Mouse (Mus musculus) midbrain, embryonic 14.5 days (tissue): ENCODE measurements at regions not wholly inside any gene's neighbourhood (a gene's known extent, or its start where the extent isn't known, plus 50 kb on each side); places are given as distances from the start of the nearest gene placed in this dataset.
A peak's percentile ranks its signal among the peaks of the same experiment; 100 is the strongest.

ENCODE experiments used
- ATAC-seq: fragments of 200-750 bp; cut with Nextera tagmentation; 2 replicates; pipeline ENCODE4 v1.8.0; 2017; ENCODE audit warnings: moderate number of reproducible peaks, moderate library complexity; ENCODE audit not compliant: low FRiP score, low TSS enrichment
- DNase-seq: peaks from one replicate; pipeline ENCODE4 v3.0.0-alpha.2; 2015
- H3K27ac ChIP-seq: fragments of 300-500 bp; sonication (generic); replicated peaks from 2 replicates; pipeline ENCODE4 v1.5.1; 2014; ENCODE audit warnings: mild to moderate bottlenecking, low read depth, low read length, moderate library complexity
- H3K27me3 ChIP-seq: fragments of 300-500 bp; sonication (generic); 2 replicates; pipeline ENCODE4 v1.6.1; 2014; ENCODE audit warnings: low read length, control low read depth, mixed read lengths; ENCODE audit not compliant: control insufficient read depth, insufficient read depth
- H3K36me3 ChIP-seq: fragments of 300-500 bp; sonication (generic); 2 replicates; pipeline ENCODE4 v1.6.1; 2014; ENCODE audit warnings: low read length, control low read depth; ENCODE audit not compliant: control insufficient read depth, insufficient read depth
- H3K4me1 ChIP-seq: fragments of 300-500 bp; sonication (generic); 2 replicates; pipeline ENCODE4 v1.6.1; 2014; ENCODE audit warnings: mild to moderate bottlenecking, antibody characterized with exemption, low read length, control low read depth; ENCODE audit not compliant: control insufficient read depth, insufficient read depth
- H3K4me2 ChIP-seq: fragments of 300-500 bp; sonication (generic); 2 replicates; pipeline ENCODE4 v1.6.1; 2014; ENCODE audit warnings: mild to moderate bottlenecking, low read length, moderate library complexity
- H3K4me3 ChIP-seq: fragments of 300-500 bp; sonication (generic); replicated peaks from 2 replicates; pipeline ENCODE4 v1.5.1; 2014; ENCODE audit warnings: low read depth, low read length
- H3K9ac ChIP-seq: fragments of 300-500 bp; sonication (generic); replicated peaks from 2 replicates; pipeline ENCODE4 v1.6.1; 2014; ENCODE audit warnings: mild to moderate bottlenecking, low read length, moderate library complexity
- H3K9me3 ChIP-seq: fragments of 300-500 bp; sonication (generic); 2 replicates; pipeline ENCODE4 v1.6.1; 2016; ENCODE audit warnings: low read length, control low read depth, mixed read lengths; ENCODE audit not compliant: control insufficient read depth
- WGBS: fragments of 180-500 bp; shearing (Covaris S2); extraction: QIAGEN DNeasy Blood & Tissue Kit; methylation state at CpG from one replicate; pipeline ENCODE4 v1.1.7; 2014; 5-methylcytosine and 5-hydroxymethylcytosine counted together

DNA sequence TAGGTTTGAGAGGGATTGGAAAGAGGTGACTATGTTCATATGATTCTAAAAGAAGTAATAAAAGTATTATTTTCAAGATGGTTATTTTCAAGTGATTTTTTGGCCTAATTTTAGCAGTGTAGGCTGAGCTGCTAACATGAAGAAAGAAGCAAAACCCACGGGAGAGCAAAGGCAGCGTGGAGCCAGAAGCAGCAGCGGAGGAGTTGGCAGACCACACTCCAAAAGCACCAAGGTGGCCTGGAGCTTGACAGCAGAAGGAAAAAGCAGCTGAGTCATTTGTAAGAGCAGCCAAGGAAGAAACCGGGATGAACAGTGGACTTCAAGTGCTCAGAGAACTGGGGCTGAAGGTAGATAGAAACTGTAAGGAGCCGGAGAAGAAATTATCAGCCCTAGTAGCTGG, 55.9 kb downstream of the Hdgfl1 start:
- Histone ChIP-seq H3K27me3 (no peaks in the 10 kb centered on the region), H3K36me3 (no peaks in the 10 kb centered on the region), H3K4me2 (no peak overlapping the region), H3K9me3 (no peaks in the 10 kb centered on the region), H3K27ac (no peak overlapping the region), H3K4me3 (no peak overlapping the region), H3K4me1 (0 out of 2 replicates have a peak, but pooled peaks cover 5% of the 10 kb centered on the region), H3K9ac (no peak overlapping the region)
- WGBS: 85% methylated on average over 5 of the region's 5 CpGs
- ATAC-seq (no peak), DNase-seq (no peak)

DNA sequence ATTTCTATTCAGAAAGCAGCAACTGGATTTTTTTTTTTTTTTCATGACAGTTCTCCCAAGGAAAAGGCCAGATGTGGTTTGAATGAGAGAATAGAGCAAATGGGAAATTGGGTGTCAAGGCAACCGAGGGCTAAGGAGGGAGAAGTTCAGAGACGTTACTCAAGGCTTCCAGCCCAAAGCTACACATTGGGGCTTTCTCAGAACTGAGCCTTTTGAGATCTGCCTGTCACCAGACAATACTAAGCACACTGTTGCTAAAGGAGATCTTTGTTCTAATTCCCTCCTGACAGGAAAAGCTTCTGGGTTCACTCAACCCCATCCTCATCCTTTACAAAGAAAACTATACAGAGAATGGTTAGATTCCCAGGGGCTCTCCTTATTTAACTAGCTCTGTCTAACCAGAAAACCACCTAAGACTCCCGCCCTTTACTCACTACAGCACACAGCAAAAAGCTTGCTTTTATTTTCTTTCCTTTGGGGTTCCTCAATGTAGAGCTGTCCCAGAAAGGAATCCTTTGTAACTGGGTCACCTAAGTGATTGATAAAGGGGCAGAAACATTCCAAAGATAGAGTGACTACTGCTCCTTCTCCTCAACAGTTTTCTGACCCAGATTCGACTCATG, 70.8 kb downstream of the Hdgfl1 start:
- Histone ChIP-seq H3K4me1 (no peaks in the 10 kb centered on the region), H3K27me3 (no peaks in the 10 kb centered on the region), H3K4me2 (no peak overlapping the region), H3K27ac (no peak overlapping the region), H3K9ac (no peak overlapping the region), H3K36me3 (no peaks in the 10 kb centered on the region), H3K4me3 (no peak overlapping the region), H3K9me3 (no peaks in the 10 kb centered on the region; the same call in 1 of the 2 replicates)
- 6% methylated on average over 4 of the region's 4 CpGs for WGBS
- no peak for ATAC-seq
- peak; percentile 30 for DNase-seq

DNA sequence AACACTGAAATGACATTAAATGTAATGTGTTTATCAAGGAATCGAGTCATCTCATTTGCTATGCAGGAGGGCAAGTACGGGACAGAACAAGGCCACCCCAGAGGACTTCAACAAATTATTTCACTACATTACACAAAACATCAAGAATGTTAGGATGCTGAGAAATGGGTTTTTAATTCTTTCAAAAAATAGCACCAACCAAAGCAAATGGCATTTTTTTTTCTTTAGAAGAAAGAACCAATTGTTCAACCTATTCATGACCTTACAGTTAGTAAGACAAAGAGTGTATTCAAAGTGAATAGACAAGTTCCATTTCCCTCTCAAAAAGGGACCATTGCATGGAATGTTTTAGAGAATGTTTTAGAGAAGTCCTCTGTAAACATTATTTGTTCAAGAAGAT, 110.5 kb downstream of the Hdgfl1 start:
- Histone ChIP-seq H3K9me3 (no peaks in the 10 kb centered on the region), H3K4me3 (no peak overlapping the region), H3K4me2 (no peak overlapping the region), H3K9ac (no peak overlapping the region), H3K36me3 (no peaks in the 10 kb centered on the region), H3K27me3 (no peaks in the 10 kb centered on the region), H3K27ac (no peak overlapping the region), H3K4me1 (no peaks in the 10 kb centered on the region)
- no peak for ATAC-seq
- WGBS: 53% methylated on average over 2 of the region's 2 CpGs
- no peak for DNase-seq

DNA sequence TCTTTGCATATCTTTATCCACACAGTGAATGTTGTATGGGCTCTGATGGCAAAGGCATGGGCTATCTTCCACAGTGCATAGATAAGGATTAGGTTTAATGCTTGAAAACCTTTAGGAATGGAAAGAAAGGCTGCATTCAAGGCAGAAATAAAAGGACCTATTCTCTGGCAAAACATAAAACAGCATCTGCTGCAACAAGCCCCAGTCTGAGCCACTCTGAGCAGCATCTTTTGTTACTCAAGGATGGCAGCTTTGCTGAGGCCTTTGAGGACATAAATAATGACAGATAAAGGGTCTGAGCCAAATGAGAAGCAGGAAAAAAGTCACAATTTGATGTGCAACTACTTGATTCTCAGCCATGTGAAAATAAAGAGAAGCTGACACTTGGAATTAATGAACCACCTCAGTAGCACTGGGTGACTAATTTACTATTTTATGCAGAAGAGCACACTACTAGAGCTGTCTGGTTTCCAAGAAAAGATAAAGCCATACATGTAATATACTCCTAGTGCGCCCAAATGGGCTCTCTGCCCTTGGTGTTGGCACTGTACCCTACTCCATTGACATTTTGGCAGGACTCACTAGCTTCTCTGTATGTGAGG, 112.9 kb downstream of the Hdgfl1 start:
- Histone ChIP-seq H3K27me3 (no peaks in the 10 kb centered on the region), H3K9ac (no peak overlapping the region), H3K36me3 (no peaks in the 10 kb centered on the region), H3K4me1 (no peaks in the 10 kb centered on the region), H3K27ac (no peak overlapping the region; the same call in 1 of the 2 replicates), H3K4me3 (no peak overlapping the region), H3K9me3 (no peaks in the 10 kb centered on the region), H3K4me2 (no peak overlapping the region)
- DNase-seq (peak; percentile 81), ATAC-seq (peak; percentile 91)
- 30% methylated on average over 1 of the region's 1 CpGs for WGBS
